Mouse (Mus musculus): ENCODE results near the gene Sh2b1. TPM values are rescaled to one million over a fixed set of nuclear protein-coding genes. Genes with fewer than 3 reads are reported as not detected.
A peak's percentile ranks its signal among the peaks of the same experiment; 100 is the strongest.

The Sh2b1 gene
- total RNA-seq, 2 experiments from 2014 or later, result 68.4 to 75.0 TPM

- DNase-seq (ENCODE audit: low spot score in 2 of 2), result no peak
- intact Hi-C loops (cut with DNase I), result no loop called here
Measured at GRCm38 (mm10) chr7:126463547-126463946, 11.7 kb downstream of the Sh2b1 start.

DNA sequence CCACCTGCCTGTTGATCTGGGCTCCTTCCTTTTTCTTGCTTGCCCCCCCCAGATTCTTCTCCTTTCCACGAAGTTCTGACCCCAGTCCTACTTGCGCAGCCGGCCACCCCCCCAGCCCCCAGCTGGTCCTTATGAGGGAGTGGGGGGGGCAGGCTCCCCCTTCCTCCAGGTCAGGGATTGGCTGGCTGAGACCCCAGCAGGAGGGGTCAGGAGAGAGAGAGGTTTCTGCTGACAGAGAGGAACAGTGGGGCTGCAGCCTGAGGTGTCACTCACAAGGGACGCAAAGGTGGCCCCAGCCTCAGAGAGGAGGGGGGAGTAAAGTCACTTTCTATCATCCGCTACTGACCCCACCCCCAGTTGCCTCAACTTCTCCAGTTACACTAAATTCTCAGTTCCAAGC lies 12.2 kb downstream of the Sh2b1 start, which contains the start of gene Atp2a1:
Atp2a1 (minus strand) TSS at position 105 of the 400 bp plus-strand sequence.
- DNase-seq (ENCODE audit: low spot score in 2 of 2), result no peak
- intact Hi-C loops (cut with DNase I), result no loop called here

- intact Hi-C loops (cut with DNase I), result no loop called here
- DNase-seq (ENCODE audit: low spot score in 2 of 2), result no peak
Measured at GRCm38 (mm10) chr7:126461626-126462025, 13.6 kb downstream of the Sh2b1 start.

DNA sequence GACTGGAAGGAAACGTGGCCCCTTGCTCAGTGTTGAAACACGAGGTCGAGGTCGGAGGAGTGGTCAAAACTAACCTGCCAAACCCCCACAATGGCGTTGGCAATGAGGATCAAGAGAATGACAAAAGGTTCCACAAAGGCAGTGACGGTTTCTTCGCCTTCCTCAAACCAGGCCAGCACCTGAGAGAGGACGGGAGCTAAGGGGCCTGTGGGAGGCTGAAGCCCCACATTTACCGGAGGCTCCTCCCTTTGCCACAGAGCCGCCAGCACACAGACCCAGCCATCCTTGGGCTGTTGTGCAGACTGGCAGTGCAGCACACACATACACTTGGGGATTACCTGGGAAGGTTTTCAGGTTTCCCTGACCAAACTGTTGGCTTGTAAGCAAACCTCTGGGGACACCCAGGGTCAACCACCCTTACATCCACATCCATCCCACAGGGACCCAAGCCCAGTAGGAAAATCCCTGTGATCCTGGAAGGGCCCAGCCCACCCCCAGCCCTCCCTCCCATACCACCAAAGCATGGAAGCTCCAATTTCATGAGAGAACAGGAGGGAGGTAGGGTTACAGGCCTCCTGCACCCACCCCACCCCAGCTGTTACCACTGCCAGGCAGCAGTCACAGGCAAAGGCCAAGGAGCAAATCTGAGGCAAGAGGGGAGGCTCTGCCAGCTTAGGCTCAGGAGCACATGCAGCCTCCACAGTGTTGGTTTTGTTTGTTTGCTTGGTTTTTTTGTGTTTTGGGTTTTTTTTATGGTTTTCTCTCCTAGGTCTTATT lies 14.4 kb downstream of the Sh2b1 start:
- intact Hi-C loops (cut with DNase I), result no loop called here
- no peak for DNase-seq (ENCODE audit: low spot score in 2 of 2)

DNA sequence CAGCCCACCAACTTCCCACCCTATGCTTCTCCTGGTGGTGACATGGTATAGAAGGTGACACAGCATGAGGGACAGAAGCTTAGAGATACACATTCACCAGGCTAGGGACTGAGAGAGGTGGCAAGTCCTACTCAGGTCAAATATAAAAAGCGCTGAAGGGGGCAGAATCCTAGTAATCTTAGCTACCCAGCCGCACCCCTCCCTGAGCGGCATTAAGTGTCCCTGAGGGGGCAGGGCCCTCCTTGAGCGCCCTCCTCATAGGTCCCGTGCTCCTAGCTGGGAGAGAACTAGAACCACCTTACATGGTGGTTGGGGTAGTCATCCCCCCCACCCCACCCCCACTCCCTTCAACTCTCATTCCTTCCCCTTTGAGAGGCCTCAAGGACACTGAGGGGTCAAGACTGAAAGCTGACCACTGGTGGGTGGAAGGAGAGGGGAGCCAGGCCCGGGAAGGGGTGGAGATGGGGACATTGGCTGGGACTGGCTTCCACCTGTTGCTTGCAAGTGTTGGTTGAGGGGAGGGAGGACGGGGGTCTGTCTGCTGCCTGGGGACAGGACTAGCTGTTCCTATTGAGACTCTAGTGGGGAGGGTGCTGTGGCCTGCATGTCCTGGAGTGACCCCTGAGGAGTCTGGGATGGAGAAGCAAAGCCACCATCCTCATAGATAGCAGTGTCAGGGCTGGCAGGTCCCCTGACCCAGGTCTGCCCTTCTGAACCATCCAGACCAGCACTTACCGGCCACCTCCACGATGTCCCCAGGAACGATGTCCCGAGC lies 16.2 kb downstream of the Sh2b1 start:
- DNase-seq (ENCODE audit: low spot score in 2 of 2), result no peak
- intact Hi-C loops (cut with DNase I), result loop anchor here (5.0 kb wide), 1 partner anchor 52 kb away; no protein-coding TSS in a partner anchor

GRCm38 (mm10) chr7:126458225-126458624 lies 17.0 kb downstream of the Sh2b1 start:
- intact Hi-C loops (cut with DNase I), result loop anchor here (5.0 kb wide), 1 partner anchor 51 kb away; no protein-coding TSS in a partner anchor
- DNase-seq (ENCODE audit: low spot score in 2 of 2), result no peak

DNA sequence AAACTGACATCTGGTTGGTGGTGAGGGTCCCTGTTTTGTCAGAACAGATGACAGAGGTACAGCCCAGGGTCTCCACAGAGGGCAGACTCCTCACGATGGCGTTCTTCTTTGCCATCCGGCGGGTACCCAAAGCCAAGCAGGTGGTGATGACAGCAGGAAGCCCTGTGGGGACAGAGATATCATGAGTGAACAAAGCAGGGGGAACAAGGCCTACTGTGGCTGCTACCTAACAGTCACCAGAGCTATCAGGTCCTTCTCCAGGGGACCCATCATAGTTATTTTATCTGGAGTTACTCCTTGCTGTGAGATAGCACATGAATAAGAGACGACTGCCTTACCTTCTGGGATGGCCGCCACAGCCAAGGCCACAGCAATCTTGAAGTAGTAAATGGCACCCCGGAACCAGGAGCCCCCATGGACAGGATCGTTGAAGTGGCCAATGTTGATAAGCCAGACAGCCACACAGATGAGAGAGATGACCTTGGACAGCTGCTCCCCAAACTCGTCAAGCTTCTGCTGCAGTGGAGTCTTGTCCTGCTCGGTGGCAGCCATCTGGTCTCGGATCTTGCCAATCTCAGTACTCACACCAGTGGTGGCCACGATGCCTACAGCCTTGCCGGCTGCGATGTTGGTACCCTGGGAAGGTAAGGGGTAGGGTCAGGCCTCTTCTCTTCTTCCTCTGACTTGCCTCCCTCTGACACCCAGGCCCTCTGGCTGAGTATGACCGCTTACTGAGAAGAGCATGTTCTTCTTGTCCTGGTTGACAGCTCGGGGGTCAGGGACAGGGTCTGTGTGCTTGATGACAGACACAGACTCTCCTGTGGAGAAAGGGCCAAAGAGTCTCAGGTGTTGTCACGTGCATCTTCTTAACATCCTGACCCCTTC lies 18.6 kb downstream of the Sh2b1 start:
- intact Hi-C loops (cut with DNase I), result loop anchor here (5.0 kb wide), 1 partner anchor 49 kb away; no protein-coding TSS in a partner anchor
- DNase-seq (ENCODE audit: low spot score in 2 of 2), result no peak

- intact Hi-C loops (cut with DNase I), result loop anchor here (5.0 kb wide), 1 partner anchor 48 kb away; no protein-coding TSS in a partner anchor
- DNase-seq (ENCODE audit: low spot score in 2 of 2), result no peak
Measured at GRCm38 (mm10) chr7:126455242-126455641, 20.0 kb downstream of the Sh2b1 start.

DNA sequence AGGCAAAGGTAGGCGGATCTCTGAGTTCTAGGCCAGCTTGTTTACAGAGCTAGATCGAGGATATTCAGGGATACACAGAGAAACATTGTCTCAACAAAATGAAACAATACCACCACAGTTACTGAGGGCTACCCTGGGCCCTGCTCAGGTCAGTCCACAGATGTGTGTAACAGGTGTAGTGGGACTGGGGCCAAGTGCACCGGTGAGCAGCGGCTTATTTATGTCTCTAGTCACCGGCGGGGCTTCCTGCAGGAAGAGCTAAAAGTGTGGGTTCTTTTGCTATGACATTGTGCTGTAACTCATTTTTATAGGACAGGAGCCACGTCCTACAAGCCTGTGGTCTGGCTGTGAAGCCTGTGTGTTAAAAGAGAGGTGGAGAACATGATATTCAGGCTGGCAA lies 21.4 kb downstream of the Sh2b1 start:
- intact Hi-C loops (cut with DNase I), result no loop called here

GRCm38 (mm10) chr7:126452244-126452643 lies 23.0 kb downstream of the Sh2b1 start:
- DNase-seq (ENCODE audit: low spot score in 2 of 2), result no peak
- intact Hi-C loops (cut with DNase I), result no loop called here

More for the DNA sequence above, 21.4 kb downstream of the Sh2b1 start:
- no peak for DNase-seq (ENCODE audit: low spot score in 2 of 2)

DNA sequence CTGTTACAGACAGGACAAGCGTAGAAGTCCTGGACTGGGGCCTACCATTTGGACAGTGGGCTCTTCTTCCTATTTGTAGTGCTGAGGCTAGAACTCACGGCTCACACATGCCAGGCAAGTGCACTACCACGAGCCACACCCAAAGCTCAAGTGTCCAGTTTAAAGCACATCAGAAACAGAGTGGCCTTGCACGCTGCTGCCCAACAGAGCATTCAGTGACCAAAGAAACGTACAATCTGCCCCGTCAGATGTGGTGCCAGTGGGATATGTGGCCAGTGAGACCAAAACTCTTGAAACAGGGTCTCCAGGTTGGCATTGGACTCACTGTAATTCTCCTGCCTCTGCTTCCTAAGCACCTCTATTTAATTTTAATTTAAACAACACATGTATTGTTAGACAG lies 24.6 kb downstream of the Sh2b1 start:
- intact Hi-C loops (cut with DNase I), result no loop called here
- DNase-seq (ENCODE audit: low spot score in 2 of 2), result no peak

GRCm38 (mm10) chr7:126449991-126450390 lies 25.2 kb downstream of the Sh2b1 start:
- no peak for DNase-seq (ENCODE audit: low spot score in 2 of 2)
- intact Hi-C loops (cut with DNase I), result no loop called here

DNA sequence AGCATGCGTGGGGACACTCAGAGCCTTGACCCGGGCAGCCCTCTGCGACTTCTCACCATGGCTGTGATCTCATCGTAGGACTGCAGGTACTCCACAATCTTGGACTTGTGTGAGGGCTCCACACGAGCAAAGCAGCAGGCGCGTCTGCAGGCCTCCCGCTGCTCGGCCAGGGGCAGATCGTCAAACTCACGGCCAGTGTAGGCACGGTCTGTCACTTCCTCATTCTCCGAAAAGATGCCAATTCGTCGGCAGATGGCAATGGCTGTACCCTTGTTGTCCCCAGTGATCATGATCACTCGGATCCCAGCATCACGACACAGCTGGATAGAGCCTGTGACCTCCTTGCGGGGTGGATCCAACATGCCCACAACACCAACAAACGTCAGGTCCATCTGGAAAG lies 26.7 kb downstream of the Sh2b1 start:
- DNase-seq (ENCODE audit: low spot score in 2 of 2), result no peak
- intact Hi-C loops (cut with DNase I), result no loop called here

- no peak for DNase-seq (ENCODE audit: low spot score in 2 of 2)
- intact Hi-C loops (cut with DNase I), result no loop called here
Measured at GRCm38 (mm10) chr7:126446217-126446616, 29.0 kb downstream of the Sh2b1 start.

GRCm38 (mm10) chr7:126445104-126445815 lies 30.0 kb downstream of the Sh2b1 start:
- intact Hi-C loops (cut with DNase I), result no loop called here

GRCm38 (mm10) chr7:126444536-126444935 lies 30.7 kb downstream of the Sh2b1 start:
- intact Hi-C loops (cut with DNase I), result no loop called here
- no peak for DNase-seq (ENCODE audit: low spot score in 2 of 2)

More at GRCm38 (mm10) chr7:126445104-126445815, 30.0 kb downstream of the Sh2b1 start:
- no peak for DNase-seq (ENCODE audit: low spot score in 2 of 2)

DNA sequence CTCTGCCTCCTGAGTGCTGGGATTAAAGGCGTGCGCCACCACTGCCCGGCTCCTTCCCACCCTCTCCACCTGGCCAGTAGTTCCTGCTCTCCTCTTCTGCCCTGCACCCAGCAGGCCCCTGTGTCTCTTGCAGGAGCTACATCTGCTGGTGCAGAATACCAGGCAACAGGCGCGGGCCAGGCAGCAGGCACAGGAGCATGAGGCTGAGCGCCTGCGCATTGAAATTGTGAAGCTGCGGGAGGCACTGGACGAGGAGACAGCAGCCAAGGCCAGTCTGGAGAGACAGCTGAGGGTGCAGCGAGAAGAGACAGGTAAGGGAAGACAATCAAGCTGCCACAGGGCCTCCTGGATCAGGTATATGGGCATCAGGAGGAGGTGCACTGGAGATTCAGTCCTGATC lies 31.2 kb downstream of the Sh2b1 start:
- intact Hi-C loops (cut with DNase I), result no loop called here
- no peak for DNase-seq (ENCODE audit: low spot score in 2 of 2)

GRCm38 (mm10) chr7:126440134-126440533 lies 35.1 kb downstream of the Sh2b1 start:
- DNase-seq (ENCODE audit: low spot score in 2 of 2), result no peak
- intact Hi-C loops (cut with DNase I), result no loop called here

DNA sequence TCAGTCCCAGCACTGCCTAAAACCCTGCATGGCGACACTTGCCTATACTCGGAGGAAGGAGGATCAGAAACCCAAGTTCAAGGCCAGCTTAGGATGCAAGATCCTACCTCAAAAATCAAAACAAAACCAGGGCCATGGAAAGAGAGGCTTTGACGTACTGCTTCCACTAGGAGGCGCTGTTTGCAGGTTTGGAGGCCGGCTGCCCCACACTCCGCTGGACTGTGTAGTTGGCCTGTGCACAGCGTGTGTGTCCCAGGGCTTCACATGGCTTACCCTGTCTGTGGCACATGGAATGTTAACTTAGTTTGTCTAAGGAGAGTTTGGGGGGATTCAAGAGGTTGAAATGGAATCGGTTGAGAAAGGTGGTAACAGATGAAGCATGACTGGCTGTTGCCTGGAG lies 38.4 kb downstream of the Sh2b1 start:
- peak in 1 of 2 experiments; percentile 22 for DNase-seq (ENCODE audit: low spot score in 2 of 2)
- intact Hi-C loops (cut with DNase I), result no loop called here
